Mouse (Mus musculus): ENCODE data around the gene Gm2174.

Gm2174 gene

DNA sequence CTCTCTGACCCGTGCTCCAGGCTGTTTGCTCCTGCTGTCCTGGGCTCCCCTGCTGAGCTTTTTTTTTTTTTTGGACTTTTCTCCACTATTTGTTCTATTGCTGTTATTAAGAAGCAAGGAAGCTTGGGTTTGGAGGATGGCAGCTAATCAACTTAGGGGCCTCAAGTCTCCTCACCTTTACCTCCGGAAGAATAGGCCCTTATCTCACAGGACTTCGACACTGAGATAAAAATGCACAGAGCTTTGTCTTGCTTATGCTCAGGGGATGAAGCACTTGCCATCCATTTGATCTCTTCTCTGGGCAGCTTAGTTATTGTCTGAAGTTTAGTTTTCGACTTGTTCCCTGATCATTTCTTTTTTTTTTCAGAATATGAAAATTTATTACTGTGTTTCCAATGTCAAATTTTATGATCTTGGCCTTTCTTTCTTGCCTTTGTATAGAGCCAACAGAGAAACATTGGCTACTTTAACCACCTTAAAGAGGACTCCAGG, at the start of gene Gm2174:
Gene Gm2174, plus strand, starts transcription at position 442 of the 492 bp plus-strand sequence.
- DNase-seq (ENCODE audit: low spot score): no peak

DNA sequence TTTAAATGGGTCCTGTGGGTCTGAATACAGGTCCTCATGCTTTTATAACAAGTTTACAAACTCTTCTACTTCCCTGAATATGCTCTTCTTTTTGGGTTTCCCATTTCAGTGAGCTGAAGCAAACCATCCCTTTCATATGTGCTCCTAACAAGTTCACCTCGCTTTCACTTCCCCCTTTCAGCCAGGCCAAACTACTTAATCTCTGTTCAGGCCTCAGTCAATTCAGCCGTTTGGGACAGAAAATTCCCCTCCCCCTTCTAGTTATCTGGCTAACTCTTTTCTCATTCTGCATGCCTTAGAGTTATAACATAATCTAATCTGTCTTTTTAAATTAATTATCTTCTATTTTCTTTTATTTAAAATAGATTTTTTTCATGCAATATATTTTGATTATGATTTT, 43.1 kb upstream of the Gm2174 start:
- no peak for DNase-seq (ENCODE audit: low spot score)

DNA sequence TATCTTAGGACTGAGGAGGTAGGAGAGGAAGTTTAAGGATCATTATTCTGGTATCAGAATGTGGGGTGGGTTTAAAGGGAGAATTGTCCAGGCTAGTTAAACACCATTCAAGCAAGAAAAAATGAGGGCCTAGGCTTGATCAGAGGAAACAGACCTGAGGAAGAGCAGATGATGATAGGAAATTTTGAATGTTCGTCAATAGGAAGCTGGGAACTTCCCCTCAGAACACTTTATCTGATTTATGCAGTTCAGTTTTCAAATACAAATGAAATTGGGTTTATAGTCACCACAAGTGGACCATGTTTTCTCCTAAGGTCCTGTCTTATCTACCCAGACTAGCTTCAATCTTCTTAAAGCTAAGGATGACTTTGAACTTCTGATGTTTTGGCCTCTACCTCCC, 42.3 kb upstream of the Gm2174 start:
- no peak for DNase-seq (ENCODE audit: low spot score)

DNA sequence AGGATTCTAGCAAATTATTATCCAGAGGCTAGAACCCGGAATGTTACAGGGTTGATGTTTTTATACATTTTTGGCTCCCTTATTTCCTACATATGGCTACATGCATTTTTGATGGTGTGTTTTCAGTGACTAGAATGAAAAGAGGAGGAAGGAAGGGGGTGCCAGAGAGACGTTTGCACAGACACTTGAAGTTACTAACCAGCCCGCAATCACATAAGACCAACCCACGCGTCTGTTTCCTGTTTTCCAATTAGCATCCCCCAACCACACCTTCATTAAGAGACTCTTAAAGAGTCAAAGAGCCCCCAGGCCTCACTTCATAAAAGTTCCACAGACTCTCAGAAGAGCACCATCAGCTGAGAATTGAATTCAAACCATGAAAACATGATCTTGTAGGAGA, 41.6 kb upstream of the Gm2174 start:
- DNase-seq (ENCODE audit: low spot score): no peak

DNA sequence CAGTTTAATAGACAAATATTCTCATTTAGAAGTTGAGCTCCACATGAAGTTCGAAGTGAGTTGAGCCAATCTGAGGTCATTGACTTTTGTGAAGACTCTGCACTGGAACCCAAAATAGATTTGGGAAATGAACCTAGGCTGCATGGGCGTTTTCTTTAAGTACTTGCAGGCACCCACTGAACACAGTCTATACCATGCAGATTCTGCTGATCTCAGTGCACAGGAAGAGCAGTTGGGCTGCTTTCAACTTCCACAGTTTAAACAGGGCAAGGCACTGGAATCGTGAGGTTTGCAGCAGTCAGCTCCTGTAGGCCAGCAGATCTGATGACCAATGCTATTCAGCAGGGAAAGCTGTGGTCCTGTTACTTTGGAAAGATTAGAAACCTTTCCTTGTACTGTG, 31.5 kb upstream of the Gm2174 start:
- DNase-seq (ENCODE audit: low spot score): no peak

DNA sequence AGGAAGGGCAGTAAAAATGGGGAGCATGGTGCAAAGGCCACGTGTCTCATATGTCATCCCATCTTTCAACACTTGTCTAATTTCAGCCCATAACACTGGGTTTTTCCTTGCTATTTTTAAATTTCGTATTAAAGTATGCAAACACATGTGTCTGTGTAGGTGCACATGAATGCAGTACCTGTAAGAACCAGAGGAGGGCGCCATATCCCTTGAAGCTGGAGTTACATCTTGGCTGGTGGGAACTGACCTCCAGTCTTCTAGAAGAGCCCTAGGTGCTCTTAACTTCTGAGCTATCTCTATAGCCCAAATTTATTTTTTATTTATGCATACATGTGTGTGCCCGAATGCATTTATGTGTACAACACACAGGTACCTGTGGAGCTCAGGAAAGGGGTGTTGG, 30.2 kb upstream of the Gm2174 start:
- DNase-seq (ENCODE audit: low spot score): no peak

DNA sequence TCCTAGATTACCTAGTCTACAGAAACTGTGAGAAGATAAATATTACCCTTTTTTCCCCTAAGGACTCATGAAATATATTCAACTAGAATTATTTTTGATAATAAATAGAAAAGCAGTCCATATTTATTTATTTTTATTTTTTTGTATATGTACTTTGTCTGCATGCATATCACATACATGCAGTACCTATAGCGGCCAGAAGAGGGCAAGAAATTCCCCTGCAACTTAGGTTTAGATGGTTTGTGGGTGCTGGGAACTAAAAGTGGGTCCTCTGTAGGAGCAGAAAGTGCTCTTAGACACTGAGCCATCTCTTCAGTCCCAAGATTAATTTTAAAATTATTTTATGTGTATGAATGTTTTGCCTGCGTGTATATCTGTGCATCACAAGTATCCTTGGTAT, 17.2 kb upstream of the Gm2174 start:
- no peak for DNase-seq (ENCODE audit: low spot score)

DNA sequence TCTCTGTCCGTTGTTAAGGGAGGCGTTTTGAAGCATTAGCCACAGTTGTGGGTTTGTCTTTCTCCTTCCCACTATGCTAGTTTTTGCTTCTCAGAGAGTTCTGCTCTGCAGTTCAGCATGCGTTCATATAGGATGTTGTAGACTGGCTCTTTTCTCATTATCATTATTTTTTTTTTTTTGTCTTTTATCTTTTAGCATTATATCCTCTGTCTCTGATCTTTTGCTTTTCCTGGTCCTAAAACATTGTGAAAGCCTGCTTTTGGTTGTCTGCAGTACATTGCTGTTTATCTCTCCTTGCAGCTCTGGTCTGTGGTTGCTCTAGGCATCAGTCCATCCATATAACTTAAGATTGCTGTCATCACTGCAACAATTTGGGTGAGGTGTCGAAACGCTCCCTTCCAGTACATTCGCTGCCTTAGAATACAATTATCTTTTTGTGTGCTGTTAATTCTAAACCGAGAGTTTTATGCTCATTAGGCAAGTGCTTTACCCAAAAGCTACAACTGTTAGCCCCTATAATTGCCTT, 11.9 kb upstream of the Gm2174 start:
- no peak for DNase-seq (ENCODE audit: low spot score)

DNA sequence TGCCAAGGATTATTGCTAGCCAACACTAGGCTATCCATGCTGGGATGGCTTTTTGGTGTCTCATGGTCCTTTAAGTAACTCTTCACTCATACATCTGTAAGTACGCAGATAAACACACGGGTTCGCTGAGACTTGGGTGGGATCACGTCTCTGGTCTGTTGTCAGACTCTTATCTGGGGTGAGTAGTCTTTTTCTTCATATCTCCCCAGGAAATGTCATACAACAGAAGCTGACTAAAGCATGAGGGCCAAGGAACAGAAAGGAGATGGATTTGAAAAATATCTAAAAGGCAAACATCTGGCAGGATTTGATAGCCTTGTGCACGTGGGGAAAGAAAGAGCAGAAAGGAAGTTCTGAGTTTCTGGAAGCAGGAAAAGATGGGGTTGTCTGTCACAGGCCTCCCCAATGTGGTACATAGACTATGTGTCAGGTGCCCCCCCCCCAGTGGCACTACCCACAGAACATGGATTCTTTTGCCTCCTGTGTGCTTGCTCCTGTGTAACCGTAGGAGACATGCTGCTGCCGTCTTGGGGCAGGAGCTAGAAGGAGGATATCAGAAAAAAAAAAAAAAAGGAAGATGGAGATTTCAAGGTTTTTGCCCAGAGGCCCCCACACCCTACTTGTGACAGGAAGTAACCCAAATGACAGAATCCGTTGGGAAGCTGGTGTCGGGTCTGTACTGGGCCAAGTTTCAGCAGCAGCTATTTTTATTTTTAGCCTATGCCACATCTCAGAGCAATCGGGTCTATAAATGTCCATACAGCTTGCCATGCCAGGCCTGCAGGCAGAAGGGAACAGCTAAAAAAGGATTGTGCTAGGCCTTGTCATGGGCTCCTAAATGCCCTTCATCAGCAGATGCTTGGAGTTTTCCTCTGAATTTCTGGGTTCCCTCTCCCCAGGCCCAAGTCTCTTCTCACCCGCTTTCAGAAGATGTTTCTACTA, 1.0 kb upstream of the Gm2174 start:
- DNase-seq (ENCODE audit: low spot score): no peak

DNA sequence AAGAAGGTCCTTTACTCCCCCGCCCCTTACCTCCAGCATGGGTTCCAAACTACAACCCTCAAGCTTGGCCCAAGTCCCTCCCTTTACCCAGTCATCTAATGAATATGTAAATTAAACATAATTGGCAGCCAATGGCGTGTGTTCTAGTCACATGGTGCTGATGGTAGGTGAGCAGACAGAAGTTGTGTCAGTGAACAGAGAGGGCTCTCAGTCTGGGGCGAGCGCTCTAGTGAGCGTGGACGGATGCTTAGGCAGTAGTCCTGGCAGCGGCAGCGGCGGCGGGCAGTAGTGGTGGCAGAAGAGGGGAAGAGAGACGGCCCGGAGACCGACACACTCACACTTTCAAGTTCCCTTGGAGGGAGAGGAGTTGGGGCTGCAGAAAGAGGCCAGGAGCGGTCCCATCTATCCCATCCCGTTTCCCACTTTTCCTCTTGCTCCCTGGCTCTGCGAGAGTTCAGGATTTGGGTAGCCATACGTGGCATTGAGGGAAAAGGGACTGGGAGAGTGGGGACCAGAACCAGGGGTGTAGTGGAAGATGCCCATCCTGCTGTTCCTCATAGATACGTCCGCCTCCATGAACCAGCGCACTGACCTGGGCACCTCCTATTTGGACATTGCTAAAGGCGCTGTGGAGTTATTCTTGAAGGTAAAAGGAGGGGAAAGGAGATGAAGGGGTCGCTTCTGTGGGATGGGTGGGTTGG, 7.1 kb downstream of the Gm2174 start, which contains the start of gene Ints6l:
Gene Ints6l, plus strand, starts transcription at position 187 of the 701 bp plus-strand sequence.
- DNase-seq (ENCODE audit: low spot score): peak; percentile 15

DNA sequence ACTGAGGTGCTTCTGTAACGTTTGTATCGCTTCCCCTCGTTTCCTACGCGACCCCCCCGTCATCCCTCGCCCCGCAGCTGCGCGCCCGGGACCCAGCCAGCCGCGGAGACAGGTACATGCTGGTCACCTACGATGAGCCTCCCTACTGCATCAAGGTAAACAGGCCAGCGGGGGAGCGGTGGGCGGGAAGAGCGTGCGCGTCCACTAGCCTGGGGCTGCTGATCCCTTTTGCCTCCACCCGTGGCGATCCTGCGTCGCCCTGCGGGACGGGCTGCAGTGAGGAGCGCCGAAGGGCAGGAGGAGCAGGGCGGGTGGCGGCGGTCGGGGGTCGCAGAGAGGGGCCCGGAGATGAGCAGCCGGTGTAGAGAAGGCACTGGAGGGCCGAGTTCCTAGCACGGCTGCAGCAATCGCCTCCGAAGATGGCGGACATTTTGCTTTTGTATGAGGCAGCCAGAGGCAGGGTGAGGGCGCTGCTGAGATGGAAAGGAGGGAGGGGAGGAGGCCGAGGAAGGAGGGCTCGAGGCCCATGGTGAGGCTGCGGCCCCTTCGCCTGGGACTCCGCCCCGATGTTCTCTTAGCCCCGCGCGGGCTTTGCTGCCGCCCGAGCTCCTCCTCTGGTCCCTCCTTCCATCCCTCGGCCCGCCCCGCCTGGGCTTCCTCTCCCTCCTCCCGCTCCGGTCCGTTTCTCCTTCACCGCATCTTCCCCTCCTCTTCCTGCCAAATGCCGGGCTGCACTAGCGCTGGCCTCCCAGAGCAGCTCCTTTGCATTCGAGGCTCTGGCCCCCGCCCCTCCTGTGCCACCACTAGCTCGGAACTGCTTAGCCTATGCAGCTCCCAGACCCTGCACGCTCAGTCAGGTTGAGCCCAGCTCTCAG, 7.8 kb downstream of the Gm2174 start:
- peak; percentile 60 for DNase-seq (ENCODE audit: low spot score)

DNA sequence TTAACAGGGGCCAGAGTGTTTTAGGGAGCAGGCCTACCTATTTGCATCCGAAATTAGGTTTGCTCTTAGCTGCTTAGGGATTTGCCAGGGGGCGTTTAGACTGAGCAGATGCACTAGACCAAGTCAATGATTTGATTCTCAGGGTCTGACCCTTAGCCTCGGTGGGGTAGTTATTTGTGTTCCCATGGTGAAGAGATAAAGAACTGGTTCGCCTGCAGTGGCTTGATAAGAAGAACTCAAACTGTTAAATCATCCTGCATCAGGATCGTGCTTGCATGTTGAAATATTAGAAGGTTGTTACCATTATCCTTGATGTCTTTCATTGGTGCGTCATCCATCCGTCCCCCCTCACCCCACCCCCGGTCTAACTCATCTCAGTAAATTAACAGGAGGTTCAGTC, 8.6 kb downstream of the Gm2174 start:
- DNase-seq (ENCODE audit: low spot score): no peak

DNA sequence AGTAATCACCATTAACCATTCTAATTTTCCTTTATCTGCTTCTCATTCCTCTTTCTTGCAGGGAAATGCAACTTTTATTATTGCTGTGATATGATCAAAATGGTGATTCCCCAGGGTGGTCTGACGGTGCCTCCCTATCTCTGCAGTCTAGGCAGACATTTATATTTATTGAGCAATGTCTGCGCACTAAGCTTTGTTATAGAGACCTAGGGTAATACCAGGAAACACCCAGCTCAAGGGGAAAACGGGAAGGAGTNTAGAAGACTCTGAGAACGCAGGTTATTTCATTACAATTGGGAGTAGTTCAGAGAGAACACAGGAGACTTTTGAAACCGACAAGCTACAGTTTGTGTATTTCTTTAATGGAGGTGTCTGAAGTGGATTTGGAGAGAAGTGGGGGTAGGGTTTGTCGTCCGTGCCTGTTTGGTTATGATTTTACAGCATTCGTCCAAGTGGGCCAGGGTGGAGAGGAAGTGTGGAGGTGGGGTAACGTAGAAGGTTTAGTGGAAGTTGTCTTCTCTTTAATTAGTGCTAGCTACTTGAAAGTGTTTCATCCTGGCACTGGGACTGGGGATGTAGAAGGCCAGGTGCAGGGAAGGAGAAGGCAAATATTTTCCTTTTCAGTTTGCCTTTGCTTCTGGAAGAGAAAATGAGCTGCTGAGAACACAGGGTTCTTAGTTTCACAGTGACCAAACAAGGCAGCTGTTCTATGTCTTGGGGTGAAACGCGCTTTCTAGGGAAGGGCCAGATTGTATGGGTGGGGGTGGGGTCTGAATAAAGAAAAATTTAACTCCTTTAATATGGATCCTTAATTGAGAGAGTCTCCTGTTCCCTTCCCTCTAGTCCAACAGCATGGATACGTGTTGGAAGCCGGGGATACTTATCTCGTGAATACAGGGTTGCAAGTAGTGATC, 14.5 kb downstream of the Gm2174 start:
- DNase-seq (ENCODE audit: low spot score): no peak

DNA sequence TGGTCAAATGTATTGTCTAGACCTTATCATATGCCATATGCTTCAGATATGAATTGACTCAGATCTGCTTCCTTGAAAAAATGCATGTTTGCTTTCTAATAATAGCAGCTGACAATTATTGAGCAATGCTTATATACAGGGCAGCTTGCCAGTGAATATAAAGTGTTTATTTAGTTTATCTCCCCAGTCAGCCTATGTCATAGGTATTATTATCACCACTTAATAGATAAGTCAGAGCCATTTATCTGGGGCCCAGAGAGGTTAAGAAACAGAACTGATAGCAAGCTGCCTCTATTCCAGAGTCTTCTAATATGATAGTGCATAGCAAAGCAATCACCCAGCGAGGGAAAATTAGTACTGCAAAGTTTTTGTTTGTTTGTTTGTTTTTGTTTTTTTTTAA, 17.1 kb downstream of the Gm2174 start:
- no peak for DNase-seq (ENCODE audit: low spot score)

DNA sequence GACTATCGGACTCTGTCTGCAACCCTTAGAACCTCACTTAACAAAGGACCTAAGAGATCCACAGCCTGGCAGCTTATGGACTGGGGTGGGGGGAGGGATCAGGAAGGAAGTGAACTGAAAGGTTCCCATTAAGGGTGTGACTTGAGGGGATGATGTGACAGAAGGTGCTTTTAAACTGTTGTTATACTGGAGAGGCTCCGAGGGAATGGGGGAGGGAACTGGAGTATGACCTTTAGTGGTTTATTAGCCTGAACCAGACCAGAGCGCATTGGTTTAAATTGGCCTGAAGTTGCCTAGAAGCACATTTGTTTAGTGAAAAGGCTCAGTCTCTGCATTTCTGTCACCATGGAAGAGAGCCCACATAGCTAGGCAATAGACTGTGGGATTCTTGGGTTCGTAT, 19.9 kb downstream of the Gm2174 start:
- DNase-seq (ENCODE audit: low spot score): no peak

DNA sequence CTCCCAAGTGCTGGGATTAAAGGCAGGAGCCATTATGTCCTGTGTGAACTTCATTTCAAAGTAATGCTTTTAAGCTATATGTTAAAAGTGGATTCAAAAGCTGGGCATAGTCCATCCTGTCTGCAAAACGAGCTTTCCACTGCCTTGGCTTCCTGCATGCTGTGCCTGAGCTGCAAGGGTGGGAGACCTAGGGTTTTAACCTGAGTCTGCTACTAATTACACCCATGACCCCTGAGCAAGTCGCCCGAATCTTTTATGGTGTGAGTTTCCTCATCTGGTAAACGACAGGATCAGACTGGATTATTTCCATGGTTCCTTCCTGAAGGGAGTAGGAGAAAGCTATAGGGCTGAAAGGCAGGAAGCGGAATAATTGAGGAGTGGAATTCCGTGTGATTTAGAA, 20.7 kb downstream of the Gm2174 start:
- DNase-seq (ENCODE audit: low spot score): no peak

DNA sequence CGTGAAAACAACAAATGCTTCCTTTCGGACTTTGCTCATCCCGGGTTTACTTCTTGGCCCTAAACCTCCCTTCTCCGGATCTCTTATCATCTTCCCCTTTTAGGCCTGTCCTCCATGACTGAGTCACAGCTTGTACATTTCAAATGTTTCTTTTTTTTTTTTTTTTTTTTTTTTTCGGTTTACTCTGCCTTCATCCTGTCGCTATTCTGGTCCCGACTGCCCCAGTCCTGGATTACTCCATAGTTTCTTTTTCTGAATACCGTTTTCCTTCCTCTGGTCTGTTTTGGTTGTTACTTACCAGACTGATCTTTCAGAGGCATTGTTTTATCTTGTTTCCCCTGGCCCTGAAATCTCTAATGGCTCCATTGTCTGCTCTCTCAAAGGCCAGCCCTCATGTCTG, 26.3 kb downstream of the Gm2174 start:
- no peak for DNase-seq (ENCODE audit: low spot score)

DNA sequence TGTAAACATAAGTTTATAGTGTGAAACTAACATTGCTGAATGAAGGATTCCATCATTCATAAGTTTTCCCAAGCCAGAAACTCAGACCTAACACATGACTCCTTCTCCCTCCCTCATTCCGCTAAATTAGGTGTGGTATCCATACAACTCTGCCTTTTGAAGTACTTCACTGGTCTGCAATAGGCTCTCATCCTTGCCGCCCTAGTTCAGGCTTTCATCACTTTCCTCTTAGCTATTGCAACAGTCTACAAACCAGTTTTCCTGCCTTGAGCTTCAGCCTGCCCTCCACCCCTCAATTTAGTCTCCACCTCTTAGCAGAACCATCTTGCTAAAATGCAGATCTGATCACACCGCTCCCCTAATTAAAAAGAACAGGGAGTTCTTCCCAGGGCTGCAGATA, 29.8 kb downstream of the Gm2174 start:
- no peak for DNase-seq (ENCODE audit: low spot score)

DNA sequence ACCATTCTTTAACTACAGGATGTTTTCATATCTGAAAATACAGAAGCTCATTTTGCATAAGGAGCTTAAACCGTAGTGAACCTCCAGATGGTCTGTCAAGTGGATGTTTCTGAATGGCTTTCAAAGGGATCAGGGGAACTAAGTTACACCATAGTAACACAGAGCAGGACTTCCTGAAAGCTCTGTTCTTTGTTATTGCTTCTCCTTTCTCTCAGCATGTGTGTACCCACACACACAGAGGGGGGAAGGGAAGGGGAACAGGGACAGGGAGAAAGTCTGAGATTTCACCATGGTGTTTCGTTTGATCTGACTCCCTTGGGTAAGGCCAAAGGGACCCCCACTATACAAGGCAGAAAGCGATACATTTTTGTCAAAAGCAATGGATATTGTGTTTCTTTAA, 34.1 kb downstream of the Gm2174 start:
- DNase-seq (ENCODE audit: low spot score): no peak

DNA sequence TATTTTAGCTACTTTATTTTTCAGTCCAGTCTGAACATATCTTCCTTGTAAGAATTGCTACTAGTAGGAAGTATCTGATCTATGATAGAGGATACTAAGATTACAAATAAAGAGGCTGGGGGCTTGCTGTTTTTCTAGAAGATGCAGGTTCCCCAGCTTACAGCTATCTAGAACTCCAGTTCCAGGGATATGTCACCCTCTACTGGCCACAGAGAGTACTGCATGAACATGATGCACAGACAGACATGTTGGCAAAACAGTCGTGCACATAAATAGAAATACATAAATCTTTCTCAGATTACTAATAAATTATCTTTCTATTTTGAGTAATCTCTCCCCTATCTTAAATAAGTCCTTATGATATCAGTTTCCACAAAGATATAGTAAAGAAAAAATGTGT, 42.0 kb downstream of the Gm2174 start:
- DNase-seq (ENCODE audit: low spot score): peak; percentile 13

DNA sequence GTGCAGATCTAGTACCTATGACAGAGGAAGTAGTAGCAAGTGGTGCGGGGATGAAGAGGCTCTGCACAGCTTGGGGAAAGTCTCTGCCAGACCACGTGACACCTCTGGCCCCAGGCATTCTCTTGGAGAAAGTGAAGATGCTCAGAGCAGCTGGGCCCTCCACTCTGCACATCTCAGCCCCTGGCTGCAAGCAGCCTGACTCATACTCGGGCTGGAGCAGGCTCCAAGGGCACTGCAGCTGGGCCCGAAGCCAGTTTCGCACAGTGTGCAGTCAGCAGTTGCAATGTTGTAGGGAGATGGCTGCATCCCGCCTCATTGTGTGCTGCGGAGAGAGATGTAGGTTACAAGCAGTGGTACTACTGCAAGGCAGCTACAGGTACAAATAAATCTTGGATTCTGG, 49.5 kb downstream of the Gm2174 start:
- DNase-seq (ENCODE audit: low spot score): no peak

Measured in urinary bladder, postnatal 10 days (tissue).